Mouse (Mus musculus) liver, embryonic 13.5 days (tissue): ENCODE measurements at regions not wholly inside any gene's neighbourhood (a gene's known extent, or its start where the extent isn't known, plus 50 kb on each side); places are given as distances from the start of the nearest gene placed in this dataset.

ENCODE experiments used
- ATAC-seq: fragments of 200-750 bp; cut with Nextera tagmentation; 2 replicates; pipeline ENCODE4 v1.8.0; 2017; ENCODE audit warnings: low read depth, mild to moderate bottlenecking, moderate number of reproducible peaks, moderate library complexity
- DNase-seq: peaks from one replicate; pipeline ENCODE4 v3.0.0; 2022
- H3K27ac ChIP-seq: fragments of 300-500 bp; sonication (generic); 2 replicates; pipeline ENCODE4 v1.5.1; 2015; ENCODE audit warnings: moderate library complexity, mild to moderate bottlenecking, inconsistent platforms
- H3K27me3 ChIP-seq: fragments of 300-500 bp; sonication (generic); 2 replicates; pipeline ENCODE4 v1.6.1; 2015; ENCODE audit warnings: mild to moderate bottlenecking, inconsistent platforms
- H3K36me3 ChIP-seq: fragments of 300-500 bp; sonication (generic); 2 replicates; pipeline ENCODE4 v1.6.1; 2015; ENCODE audit warnings: mild to moderate bottlenecking, inconsistent platforms
- H3K4me1 ChIP-seq: fragments of 300-500 bp; sonication (generic); replicated peaks from 2 replicates; pipeline ENCODE4 v1.6.1; 2015; ENCODE audit warnings: inconsistent platforms
- H3K4me2 ChIP-seq: fragments of 300-500 bp; sonication (generic); 2 replicates; pipeline ENCODE4 v1.6.1; 2015; ENCODE audit warnings: inconsistent platforms, mild to moderate bottlenecking, moderate library complexity
- H3K4me3 ChIP-seq: fragments of 300-500 bp; sonication (generic); replicated peaks from 2 replicates; pipeline ENCODE4 v1.5.1; 2015; ENCODE audit warnings: mild to moderate bottlenecking, inconsistent platforms
- H3K9ac ChIP-seq: fragments of 300-500 bp; sonication (generic); 2 replicates; pipeline ENCODE4 v1.6.1; 2015; ENCODE audit warnings: mild to moderate bottlenecking, inconsistent platforms
- H3K9me3 ChIP-seq: fragments of 300-500 bp; sonication (generic); replicated peaks from 2 replicates; pipeline ENCODE4 v1.6.1; 2016; ENCODE audit warnings: inconsistent platforms
- WGBS: fragments of 180-500 bp; shearing (Covaris S2); methylation state at CpG from one replicate; pipeline ENCODE4 v1.1.7; 2015; ENCODE audit not compliant: insufficient replicate concordance; 5-methylcytosine and 5-hydroxymethylcytosine counted together

GRCm38 (mm10) chr16:87017107-87017670 lies 336.8 kb upstream of the N6amt1 start:
- Histone ChIP-seq H3K36me3 (no peaks in the 10 kb centered on the region), H3K27me3 (no peaks in the 10 kb centered on the region), H3K4me3 (no peak overlapping the region), H3K4me1 (no peaks in the 10 kb centered on the region), H3K4me2 (no peak overlapping the region), H3K9ac (no peak overlapping the region), H3K27ac (no peak overlapping the region), H3K9me3 (no peaks in the 10 kb centered on the region; the same call in 1 of the 2 replicates)
- ATAC-seq (no peak), DNase-seq (no peak)
- WGBS = 62% methylated on average over 7 of the region's 7 CpGs

- DNase-seq = no peak
- ATAC-seq = no peak
- 57% methylated on average over 3 of the region's 3 CpGs for WGBS
Observed at GRCm38 (mm10) chr16:87001579-87001978, 352.4 kb upstream of the N6amt1 start.

GRCm38 (mm10) chr16:87001135-87001534 lies 352.9 kb upstream of the N6amt1 start:
- Histone ChIP-seq H3K36me3 (no peaks in the 10 kb centered on the region), H3K9ac (no peak overlapping the region), H3K27me3 (no peaks in the 10 kb centered on the region), H3K4me1 (no peaks in the 10 kb centered on the region), H3K4me2 (no peak overlapping the region), H3K9me3 (no peaks in the 10 kb centered on the region), H3K4me3 (no peak overlapping the region), H3K27ac (no peak overlapping the region)
- 45% methylated on average over 3 of the region's 3 CpGs for WGBS
- no peak for ATAC-seq
- no peak for DNase-seq

More at GRCm38 (mm10) chr16:87001579-87001978, 352.4 kb upstream of the N6amt1 start:
- Histone ChIP-seq H3K27ac (no peak overlapping the region), H3K4me3 (no peak overlapping the region), H3K9me3 (no peaks in the 10 kb centered on the region), H3K27me3 (no peaks in the 10 kb centered on the region), H3K9ac (no peak overlapping the region), H3K4me2 (no peak overlapping the region), H3K36me3 (no peaks in the 10 kb centered on the region), H3K4me1 (no peaks in the 10 kb centered on the region)

- H3K4me1 ChIP-seq = no peaks in the 10 kb centered on the region
- DNase-seq (no peak), ATAC-seq (no peak)
- no peak overlapping the region for H3K4me2 ChIP-seq
- no peak overlapping the region for H3K4me3 ChIP-seq
- WGBS = 48% methylated on average over 3 of the region's 3 CpGs
- no peaks in the 10 kb centered on the region for H3K36me3 ChIP-seq
- H3K27me3 ChIP-seq = no peaks in the 10 kb centered on the region
- H3K27ac ChIP-seq = no peak overlapping the region
- no peak overlapping the region for H3K9ac ChIP-seq
- no peaks in the 10 kb centered on the region for H3K9me3 ChIP-seq
Observed at GRCm38 (mm10) chr16:86971691-86972090, 382.3 kb upstream of the N6amt1 start.

- no peak overlapping the region for H3K27ac ChIP-seq
- no peaks in the 10 kb centered on the region for H3K27me3 ChIP-seq
- ATAC-seq = no peak
- no peak overlapping the region for H3K9ac ChIP-seq
- H3K4me3 ChIP-seq = no peak overlapping the region
- 56% methylated on average over 6 of the region's 6 CpGs for WGBS
- no peaks in the 10 kb centered on the region for H3K9me3 ChIP-seq
- no peaks in the 10 kb centered on the region for H3K4me1 ChIP-seq
- DNase-seq = no peak
- no peaks in the 10 kb centered on the region for H3K36me3 ChIP-seq
- no peak overlapping the region for H3K4me2 ChIP-seq
Observed at GRCm38 (mm10) chr16:86949681-86950080, 404.3 kb upstream of the N6amt1 start.

- ATAC-seq = no peak
- WGBS = 50% methylated on average over 6 of the region's 6 CpGs
- Histone ChIP-seq H3K4me1 (no peaks in the 10 kb centered on the region), H3K27me3 (no peaks in the 10 kb centered on the region), H3K4me3 (no peak overlapping the region), H3K9me3 (no peaks in the 10 kb centered on the region), H3K4me2 (no peak overlapping the region), H3K27ac (no peak overlapping the region; the same call in 1 of the 2 replicates), H3K36me3 (no peaks in the 10 kb centered on the region), H3K9ac (no peak overlapping the region)
- DNase-seq = no peak
Observed at GRCm38 (mm10) chr16:86945531-86946144, 408.3 kb upstream of the N6amt1 start.

GRCm38 (mm10) chr16:86945058-86945457 lies 408.9 kb upstream of the N6amt1 start:
- Histone ChIP-seq H3K4me1 (no peaks in the 10 kb centered on the region), H3K27me3 (no peaks in the 10 kb centered on the region), H3K4me2 (no peak overlapping the region), H3K27ac (no peak overlapping the region), H3K4me3 (no peak overlapping the region), H3K9me3 (no peaks in the 10 kb centered on the region), H3K36me3 (no peaks in the 10 kb centered on the region), H3K9ac (no peak overlapping the region)
- ATAC-seq = no peak
- DNase-seq = no peak

- Histone ChIP-seq H3K9ac (no peak overlapping the region), H3K4me2 (no peak overlapping the region), H3K27me3 (no peaks in the 10 kb centered on the region), H3K4me3 (no peak overlapping the region), H3K27ac (no peak overlapping the region), H3K4me1 (no peaks in the 10 kb centered on the region), H3K36me3 (no peaks in the 10 kb centered on the region), H3K9me3 (no peaks in the 10 kb centered on the region)
- DNase-seq (no peak), ATAC-seq (no peak)
- 45% methylated on average over 2 of the region's 2 CpGs for WGBS
Observed at GRCm38 (mm10) chr16:86934989-86935388, 419.0 kb upstream of the N6amt1 start.

- H3K9me3 ChIP-seq = no peaks in the 10 kb centered on the region
- DNase-seq = no peak
- no peaks in the 10 kb centered on the region for H3K4me1 ChIP-seq
- no peak for ATAC-seq
- H3K36me3 ChIP-seq = no peaks in the 10 kb centered on the region
- H3K9ac ChIP-seq = no peak overlapping the region
- H3K4me3 ChIP-seq = no peak overlapping the region
- no peaks in the 10 kb centered on the region for H3K27me3 ChIP-seq
- WGBS = 62% methylated on average over 3 of the region's 3 CpGs
- no peak overlapping the region for H3K27ac ChIP-seq
- H3K4me2 ChIP-seq = no peak overlapping the region
Observed at GRCm38 (mm10) chr16:86932765-86933164, 421.2 kb upstream of the N6amt1 start.

- DNase-seq (no peak), ATAC-seq (no peak)
- no peaks in the 10 kb centered on the region for H3K9me3 ChIP-seq
- no peak overlapping the region for H3K4me2 ChIP-seq
- no peak overlapping the region for H3K27ac ChIP-seq
- H3K27me3 ChIP-seq = no peaks in the 10 kb centered on the region
- H3K9ac ChIP-seq = no peak overlapping the region
- WGBS = 50% methylated on average over 2 of the region's 2 CpGs
- no peak overlapping the region for H3K4me3 ChIP-seq
- no peaks in the 10 kb centered on the region for H3K4me1 ChIP-seq
- H3K36me3 ChIP-seq = no peaks in the 10 kb centered on the region
Observed at GRCm38 (mm10) chr16:86897967-86898710, 455.8 kb upstream of the N6amt1 start.

GRCm38 (mm10) chr16:86894982-86895381 lies 459.0 kb upstream of the N6amt1 start:
- 68% methylated on average over 3 of the region's 3 CpGs for WGBS
- no peak overlapping the region for H3K4me3 ChIP-seq
- H3K9me3 ChIP-seq = no peaks in the 10 kb centered on the region
- no peaks in the 10 kb centered on the region for H3K4me1 ChIP-seq
- no peak for DNase-seq
- no peak overlapping the region for H3K9ac ChIP-seq
- no peaks in the 10 kb centered on the region for H3K36me3 ChIP-seq
- no peak overlapping the region for H3K4me2 ChIP-seq
- H3K27me3 ChIP-seq = no peaks in the 10 kb centered on the region
- no peak for ATAC-seq
- H3K27ac ChIP-seq = no peak overlapping the region

- DNase-seq = no peak
- Histone ChIP-seq H3K27ac (no peak overlapping the region), H3K9ac (no peak overlapping the region), H3K4me2 (no peak overlapping the region), H3K9me3 (no peaks in the 10 kb centered on the region), H3K4me3 (no peak overlapping the region), H3K27me3 (no peaks in the 10 kb centered on the region), H3K4me1 (no peaks in the 10 kb centered on the region), H3K36me3 (no peaks in the 10 kb centered on the region)
- ATAC-seq = no peak
- 59% methylated on average over 5 of the region's 5 CpGs for WGBS
Observed at GRCm38 (mm10) chr16:86894333-86894732, 459.7 kb upstream of the N6amt1 start.
